Mouse (Mus musculus) c-Kit-negative CD71-positive TER-119-positive erythroid progenitor cells, embryonic 14.5 days (primary cell): ENCODE measurements at regions not wholly inside any gene's neighbourhood (a gene's known extent, or its start where the extent isn't known, plus 50 kb on each side); places are given as distances from the start of the nearest gene placed in this dataset.

Experiments
- DNase-seq: peaks from one replicate; pipeline ENCODE4 v3.0.0-alpha.2; 2013; ENCODE audit warnings: low read depth, low spot score

- DNase-seq, result no peak
These were observed 497.3 kb downstream of the Med13l start for GRCm38 (mm10) chr5:119057813-119058212.

DNA sequence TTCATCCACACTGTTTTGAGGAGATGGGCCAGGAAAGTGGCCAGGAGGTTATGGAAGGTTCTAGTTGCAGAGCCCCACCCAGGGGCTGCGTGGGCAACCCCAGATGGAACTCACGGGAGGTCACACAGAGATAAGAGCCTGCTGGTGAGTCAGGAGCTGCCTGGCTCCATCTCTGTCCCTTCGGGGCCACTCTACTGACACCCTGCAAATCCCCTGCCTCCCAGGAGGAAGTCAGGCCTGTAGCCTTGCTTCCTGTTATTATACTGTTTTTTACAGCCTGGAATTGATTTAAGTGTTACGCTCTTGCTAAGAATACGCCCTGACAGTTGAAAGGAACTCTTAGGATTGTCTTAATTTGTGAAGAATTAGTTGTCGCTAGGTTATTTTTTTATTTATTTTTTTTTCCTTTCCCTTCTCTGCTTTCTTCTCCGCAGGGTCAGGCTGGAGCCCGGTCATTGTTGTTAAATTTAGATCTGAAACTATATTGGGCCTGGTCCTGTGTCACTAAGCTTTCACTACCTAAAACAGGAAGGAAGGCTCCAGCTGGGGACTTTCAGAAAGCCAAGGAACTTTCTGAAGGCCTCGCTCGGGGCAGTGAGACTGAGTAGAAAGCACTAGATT lies 497.9 kb downstream of the Med13l start:
- DNase-seq, result no peak

DNA sequence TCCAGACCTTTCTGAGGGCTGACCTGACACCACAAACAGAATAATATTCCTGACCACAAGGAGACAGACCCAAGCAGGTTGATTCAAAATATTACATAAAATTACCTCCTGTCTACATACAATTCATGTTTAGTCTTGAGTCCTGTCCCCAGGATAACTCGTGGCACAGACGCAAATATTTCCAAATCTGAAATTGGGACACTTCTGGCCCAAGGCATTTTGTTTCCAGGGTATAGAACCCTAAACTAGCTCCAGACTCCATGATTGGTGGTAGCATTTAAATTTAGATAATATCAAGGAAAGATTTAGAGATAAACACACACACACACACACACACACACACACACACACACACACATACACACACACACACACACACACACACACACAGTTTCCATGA lies 498.7 kb downstream of the Med13l start:
- DNase-seq, result no peak

DNA sequence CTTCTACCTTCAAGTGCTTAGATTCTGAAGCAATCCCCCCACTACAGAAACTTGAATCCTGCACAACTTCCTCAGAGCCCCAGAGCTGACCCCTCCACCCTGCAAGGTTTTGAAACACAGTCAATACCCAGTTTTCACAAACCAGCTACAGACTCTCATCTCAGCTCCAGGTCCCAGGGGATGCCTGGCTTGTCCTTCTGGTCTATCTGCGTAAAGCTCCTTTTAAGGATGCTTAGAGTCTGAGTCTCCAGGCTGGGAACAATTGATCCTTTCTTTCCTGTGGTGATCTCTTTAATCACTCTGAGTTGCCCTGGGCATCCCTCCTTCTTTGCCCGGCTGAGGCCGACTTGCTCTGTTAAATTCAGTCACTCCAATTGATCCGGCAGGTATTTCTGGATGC lies 500.4 kb downstream of the Med13l start:
- DNase-seq, result no peak

DNA sequence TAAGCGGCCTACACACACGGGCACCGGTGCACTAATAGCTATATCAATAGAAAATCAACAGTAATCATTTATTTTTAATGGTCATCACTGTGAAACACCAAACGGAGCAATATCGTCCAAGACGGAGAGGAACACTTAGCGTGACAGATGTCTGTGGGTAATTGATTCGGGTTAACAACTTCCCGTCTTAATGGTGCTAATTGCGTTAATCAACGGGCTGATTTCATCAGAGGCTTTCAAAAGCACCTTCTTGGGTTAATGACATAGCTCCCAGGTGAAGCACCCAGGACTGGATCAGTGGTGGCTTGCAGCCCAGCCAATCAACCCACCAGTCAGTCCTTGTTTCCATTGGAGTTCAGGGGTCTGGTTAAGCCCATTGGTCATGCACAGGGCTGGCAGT lies 502.0 kb downstream of the Med13l start:
- no peak for DNase-seq

- DNase-seq, result no peak
These were observed 506.2 kb downstream of the Med13l start for GRCm38 (mm10) chr5:119066666-119067065.

DNA sequence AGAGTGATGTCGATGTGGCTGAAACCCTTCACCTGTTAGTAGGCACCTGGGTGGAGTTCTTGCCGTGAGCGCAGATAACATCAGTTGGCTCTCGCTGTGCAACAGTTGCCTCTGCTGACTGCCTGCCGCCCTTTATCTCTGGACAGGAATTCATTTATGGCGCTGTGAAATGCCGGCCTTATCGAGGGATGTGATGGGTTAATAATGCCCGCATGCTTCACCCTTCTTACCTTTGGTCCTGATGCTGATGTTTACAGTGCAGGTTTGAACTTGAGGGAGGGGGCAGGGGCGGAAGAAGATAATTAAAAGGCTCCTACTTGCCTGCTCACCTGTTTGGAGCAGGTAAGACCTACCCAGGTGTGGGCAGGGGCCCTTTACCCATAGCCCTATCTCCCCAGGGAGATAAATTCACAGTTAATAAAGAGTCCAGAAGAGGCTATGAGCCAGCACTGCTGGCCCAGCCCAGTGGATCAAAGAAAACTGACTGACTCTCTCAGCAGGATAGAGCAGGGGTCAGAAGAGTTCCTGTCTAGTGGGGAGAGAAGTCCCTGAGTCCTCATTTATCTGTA lies 509.4 kb downstream of the Med13l start:
- no peak for DNase-seq

GRCm38 (mm10) chr5:119072712-119073111 lies 512.2 kb downstream of the Med13l start:
- DNase-seq, result no peak

DNA sequence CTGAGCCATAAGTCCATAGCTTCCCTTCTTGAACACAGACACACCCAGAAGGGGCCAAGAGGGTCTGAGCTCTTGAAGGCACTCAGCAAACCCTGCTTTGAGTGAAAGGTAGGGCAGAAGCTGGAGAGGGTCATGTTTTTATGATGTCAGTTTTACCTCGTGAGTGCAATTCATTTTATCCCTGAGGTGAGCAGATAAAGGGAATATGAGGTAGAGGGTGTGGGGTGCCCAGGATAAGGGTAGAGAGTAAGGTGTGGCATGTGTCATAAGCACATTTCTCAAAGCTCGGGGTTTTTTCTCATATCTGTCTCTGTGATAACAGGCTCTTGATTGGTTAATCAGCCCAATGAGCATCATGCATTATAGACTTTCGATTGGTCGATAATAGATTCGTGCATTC lies 520.3 kb downstream of the Med13l start:
- DNase-seq, result no peak

DNA sequence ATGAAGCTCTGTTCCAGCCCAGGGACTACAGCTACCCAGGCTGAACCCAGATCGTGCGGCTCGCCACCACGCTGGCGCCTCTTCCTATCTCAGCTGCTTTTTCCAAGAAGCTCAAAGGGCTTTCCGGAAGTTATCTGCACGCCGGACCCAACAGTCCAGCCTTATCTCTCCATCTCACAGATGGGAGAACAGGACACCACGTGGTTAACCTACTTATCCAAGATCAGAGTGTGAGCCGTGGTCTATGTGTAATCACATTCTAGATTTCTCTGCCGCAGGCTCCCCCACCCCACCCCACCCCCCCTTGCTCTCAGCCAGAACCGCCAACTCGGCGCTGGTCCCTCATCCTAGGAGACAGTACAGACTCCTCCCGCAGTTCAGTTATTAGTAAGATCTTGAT lies 522.4 kb downstream of the Med13l start:
- no peak for DNase-seq

GRCm38 (mm10) chr5:119097576-119098193 lies 537.2 kb downstream of the Med13l start:
- no peak for DNase-seq

DNA sequence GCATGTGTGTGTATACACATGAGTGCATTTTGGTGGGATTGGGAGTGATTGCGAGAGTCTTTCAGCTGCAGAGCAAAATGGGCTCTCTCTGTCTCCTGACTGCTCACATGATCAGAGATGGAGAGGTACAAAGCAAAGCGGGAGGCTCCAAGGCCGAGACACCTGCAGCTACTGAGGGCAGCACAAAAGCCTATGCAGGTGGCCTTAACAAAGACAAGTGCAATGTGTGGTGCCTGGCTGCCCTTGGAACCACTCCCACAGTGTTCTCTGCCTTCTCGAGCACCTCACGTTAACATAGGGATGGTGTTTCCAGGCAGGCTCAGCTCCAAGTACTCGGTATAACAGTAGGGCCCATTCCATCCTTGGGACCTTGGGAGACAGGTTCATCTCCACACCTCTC lies 539.3 kb downstream of the Med13l start:
- no peak for DNase-seq

DNA sequence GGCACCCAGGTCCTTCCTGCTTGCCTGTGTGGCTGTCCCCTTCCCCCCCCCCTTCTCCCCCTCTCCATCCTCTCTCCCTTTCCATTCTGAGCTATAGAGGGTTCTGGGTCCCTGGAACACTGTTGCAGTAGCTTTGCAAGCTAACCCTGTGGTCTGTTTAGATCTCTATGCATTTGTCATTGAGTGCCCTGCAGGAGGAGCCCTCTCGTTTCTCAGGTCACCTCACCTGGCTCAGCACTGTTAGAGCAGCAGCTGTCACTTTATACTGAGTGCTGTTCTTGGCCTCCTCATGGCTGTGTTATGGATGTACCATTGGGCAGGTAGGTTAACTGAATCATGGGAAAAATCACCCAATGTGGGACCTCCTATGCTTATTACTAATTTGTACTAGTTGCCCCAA lies 543.0 kb downstream of the Med13l start:
- DNase-seq, result no peak

DNA sequence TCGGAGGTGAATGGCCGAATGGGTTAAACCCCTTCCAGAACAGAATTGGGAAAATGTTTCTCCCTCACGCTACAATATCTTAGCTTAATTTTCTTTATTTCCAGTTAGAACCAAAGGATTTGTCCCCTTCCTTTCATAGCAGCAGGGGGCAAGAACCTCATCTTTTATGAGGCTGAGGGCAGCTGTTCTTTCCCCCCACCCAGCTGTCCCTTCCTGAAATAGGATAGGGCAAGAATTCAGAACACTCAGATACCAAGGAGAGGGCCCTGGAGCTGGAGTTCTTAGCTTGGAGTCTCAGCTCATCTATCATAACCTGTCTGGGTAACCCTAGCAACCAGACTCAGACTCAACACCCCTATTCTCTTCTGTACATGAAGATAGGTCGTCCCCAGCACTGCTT lies 547.4 kb downstream of the Med13l start:
- no peak for DNase-seq

DNA sequence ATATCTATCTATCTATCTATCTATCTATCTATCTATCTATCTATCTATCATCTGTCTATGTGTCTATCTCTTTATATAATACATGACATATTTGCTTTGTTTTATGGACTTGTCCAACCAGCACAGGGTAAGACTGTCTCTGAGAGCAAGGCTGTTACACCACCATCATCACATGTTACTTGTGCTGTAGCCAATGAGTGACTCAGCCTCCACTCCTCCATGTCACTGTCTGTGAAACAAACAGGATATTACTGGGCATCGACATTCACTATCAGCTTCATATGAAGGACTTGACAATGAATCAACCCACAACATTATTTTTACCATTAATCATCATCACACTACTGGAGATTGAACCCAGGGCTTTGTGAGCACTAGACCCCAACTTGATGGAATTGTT lies 549.0 kb downstream of the Med13l start:
- no peak for DNase-seq

DNA sequence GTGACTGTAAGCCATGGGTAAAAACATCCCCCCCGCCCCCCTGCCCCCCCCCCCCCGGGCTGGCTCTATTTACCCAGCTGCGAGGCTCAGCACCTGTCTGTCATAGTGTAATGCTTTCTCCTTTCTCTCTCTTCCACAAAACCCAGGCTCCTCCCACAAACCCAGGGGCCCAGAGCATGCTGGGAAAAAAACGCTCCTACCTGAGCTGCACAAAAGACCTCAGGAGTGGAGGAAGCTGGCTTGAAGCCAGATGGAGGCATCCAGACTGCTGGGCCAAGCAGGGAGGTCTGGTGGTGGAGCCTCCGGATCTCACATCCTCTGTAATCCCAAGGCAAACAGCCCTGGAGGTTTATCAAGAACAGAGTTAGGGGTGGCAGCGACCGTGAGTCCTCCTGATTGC lies 553.6 kb downstream of the Med13l start:
- DNase-seq, result no peak

DNA sequence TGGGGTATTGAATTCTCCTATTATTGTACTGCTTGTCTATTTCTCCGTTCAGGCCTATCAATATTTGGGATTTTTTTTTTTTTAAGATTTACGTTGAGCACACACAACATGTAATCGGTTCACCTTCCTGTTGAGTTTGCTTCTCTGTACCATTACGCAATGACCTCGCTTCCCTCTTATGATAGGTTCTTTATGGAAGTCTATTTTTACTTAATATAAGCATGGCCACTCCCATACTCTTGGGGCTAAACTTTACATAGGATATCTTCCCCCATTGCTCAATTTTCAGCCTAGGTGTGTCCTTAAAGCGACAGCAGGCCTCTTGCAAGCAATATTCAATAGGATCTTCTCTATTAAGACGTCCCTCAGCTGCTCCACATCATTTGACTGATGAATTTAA lies 544.7 kb upstream of the Tbx3 start:
- no peak for DNase-seq

- DNase-seq, result no peak
These were observed 540.3 kb upstream of the Tbx3 start for GRCm38 (mm10) chr5:119130176-119130575.

GRCm38 (mm10) chr5:119131461-119131860 lies 539.0 kb upstream of the Tbx3 start:
- no peak for DNase-seq

GRCm38 (mm10) chr5:119133378-119133777 lies 537.1 kb upstream of the Tbx3 start:
- no peak for DNase-seq

DNA sequence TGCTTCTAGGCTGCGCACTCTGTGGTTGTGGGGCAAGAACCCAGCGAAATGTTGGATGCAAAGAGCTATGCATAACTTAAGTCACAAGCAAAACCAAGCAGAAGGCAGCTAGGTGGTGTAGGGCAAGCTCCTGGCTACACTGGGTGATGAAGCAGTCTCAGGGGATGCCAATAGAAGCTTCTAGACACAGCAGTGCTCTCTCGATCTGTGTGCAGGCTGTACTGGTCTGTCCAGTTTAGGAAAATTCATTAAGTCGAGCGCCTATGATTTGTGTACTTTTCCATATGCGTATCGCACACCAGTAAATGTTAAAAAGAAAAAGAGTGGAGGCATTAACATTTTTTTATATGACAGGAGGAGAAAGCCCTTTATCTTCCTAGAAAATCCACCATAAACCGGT lies 533.6 kb upstream of the Tbx3 start:
- DNase-seq, result no peak

DNA sequence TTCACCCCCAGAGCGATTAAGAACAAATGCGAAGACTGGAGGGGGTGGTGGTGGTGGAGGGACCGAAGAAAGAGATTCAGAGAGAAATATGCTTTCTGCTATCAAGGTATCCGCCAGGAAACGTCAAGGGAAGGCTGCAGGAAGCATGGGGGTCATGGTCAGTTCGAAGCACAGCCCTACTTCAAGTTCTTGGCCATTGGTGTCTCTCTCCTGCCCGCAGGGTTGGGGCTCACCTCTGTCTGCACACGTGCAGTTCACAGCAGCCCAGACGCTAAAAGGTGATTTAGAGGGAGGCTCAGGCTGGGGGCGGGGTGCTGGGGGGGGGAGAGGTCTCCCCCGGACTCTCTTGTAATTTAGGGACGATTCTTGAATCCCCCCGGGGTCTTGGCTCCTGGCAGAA lies 533.1 kb upstream of the Tbx3 start:
- no peak for DNase-seq

GRCm38 (mm10) chr5:119137821-119138221 lies 532.6 kb upstream of the Tbx3 start:
- no peak for DNase-seq

- no peak for DNase-seq
These were observed 532.2 kb upstream of the Tbx3 start for GRCm38 (mm10) chr5:119138293-119138692.
